Mouse (Mus musculus) limb, embryonic 10.5 days (tissue): ENCODE data around the gene Hpcal1. TPM values are rescaled to one million over a fixed set of nuclear protein-coding genes. Genes with fewer than 3 reads are reported as not detected.

Source experiments
- DNase-seq: peaks from one replicate; pipeline ENCODE4 v3.0.0-alpha.2; 2017; ENCODE audit warnings: low spot score
- H3K27ac ChIP-seq: fragments of 300-500 bp; sonication (generic); 2 replicates; pipeline ENCODE4 v1.5.1; 2016; ENCODE audit warnings: mild to moderate bottlenecking
- H3K27me3 ChIP-seq: fragments of 300-500 bp; sonication (generic); 2 replicates; pipeline ENCODE4 v1.6.1; 2016; ENCODE audit warnings: low read depth, mild to moderate bottlenecking; ENCODE audit not compliant: poor library complexity, severe bottlenecking
- H3K36me3 ChIP-seq: fragments of 300-500 bp; sonication (generic); 2 replicates; pipeline ENCODE4 v1.6.1; 2016; ENCODE audit warnings: mild to moderate bottlenecking, moderate library complexity
- H3K4me1 ChIP-seq: fragments of 300-500 bp; sonication (generic); 2 replicates; pipeline ENCODE4 v1.6.1; 2016
- H3K4me3 ChIP-seq: fragments of 300-500 bp; sonication (generic); 2 replicates; pipeline ENCODE4 v1.5.1; 2016; ENCODE audit warnings: mild to moderate bottlenecking, moderate library complexity
- H3K9me3 ChIP-seq: fragments of 300-500 bp; sonication (generic); replicated peaks from 2 replicates; pipeline ENCODE4 v1.6.1; 2016; ENCODE audit warnings: mild to moderate bottlenecking
- WGBS: fragments of 180-500 bp; shearing (Covaris S2); methylation state at CpG from one replicate; pipeline ENCODE4 v1.1.7; 2016; 5-methylcytosine and 5-hydroxymethylcytosine counted together
- polyA plus RNA-seq: library from polyadenylated mRNA; unstranded; fragments of >200 nt; fragmentation: Nextera tagmentation; extraction: Ambion mirVana; gene quantifications from 2 replicates; pipeline ENCODE4 v1.2.1, GENCODE M21; 2016

The Hpcal1 gene
- polyA plus RNA-seq, 1 experiment from 2014 or later, result 34.2 TPM

DNA sequence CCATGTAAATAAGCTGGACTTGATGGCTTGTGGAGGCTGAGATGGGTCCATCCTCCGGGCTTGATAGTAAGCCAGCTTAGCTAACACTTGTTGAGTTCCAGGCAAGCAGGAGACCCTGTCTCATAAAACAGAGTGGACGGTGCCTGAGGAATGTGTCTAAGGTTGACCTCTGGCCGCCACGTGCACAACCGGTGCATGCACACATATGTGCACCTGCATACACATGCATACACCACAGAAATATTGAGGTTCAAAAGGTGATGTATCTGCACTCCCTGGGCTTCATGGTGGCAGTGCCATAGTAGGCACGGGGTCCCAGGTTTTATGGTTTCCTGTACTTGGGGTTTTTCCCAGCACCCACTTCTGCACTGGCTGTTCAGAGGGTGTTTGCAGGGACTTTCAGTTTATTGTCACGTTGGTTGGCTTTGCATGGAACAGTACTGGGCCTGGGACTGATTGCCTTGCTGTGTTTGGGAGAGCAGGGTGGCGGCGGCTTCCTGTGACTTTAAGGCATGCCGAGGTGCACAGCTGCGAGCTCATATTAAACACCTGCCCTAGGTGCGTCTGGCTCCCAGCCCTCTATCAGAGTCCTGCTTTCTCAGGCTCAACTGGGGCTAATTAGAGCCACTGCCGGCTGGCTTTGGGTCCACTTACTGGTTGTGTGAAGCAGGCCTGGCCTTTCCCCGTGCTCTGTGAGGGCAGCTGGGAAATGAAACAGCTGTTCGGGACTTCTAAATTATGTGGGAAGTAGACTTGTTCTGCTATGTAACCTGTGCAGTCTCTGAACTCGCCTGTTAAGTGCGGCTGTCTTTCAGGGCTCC, 19.5 kb downstream of the Hpcal1 start:
- Histone ChIP-seq H3K27ac (peak overlapping the region; percentile 75), H3K9me3 (no peaks in the 10 kb centered on the region), H3K27me3 (no peaks in the 10 kb centered on the region), H3K4me1 (peaks cover 63% of the 10 kb centered on the region), H3K36me3 (no peaks in the 10 kb centered on the region), H3K4me3 (peak overlapping the region; percentile 28)
- DNase-seq, result peak; percentile 83
- WGBS, result 29% methylated on average over 17 of the region's 17 CpGs

DNA sequence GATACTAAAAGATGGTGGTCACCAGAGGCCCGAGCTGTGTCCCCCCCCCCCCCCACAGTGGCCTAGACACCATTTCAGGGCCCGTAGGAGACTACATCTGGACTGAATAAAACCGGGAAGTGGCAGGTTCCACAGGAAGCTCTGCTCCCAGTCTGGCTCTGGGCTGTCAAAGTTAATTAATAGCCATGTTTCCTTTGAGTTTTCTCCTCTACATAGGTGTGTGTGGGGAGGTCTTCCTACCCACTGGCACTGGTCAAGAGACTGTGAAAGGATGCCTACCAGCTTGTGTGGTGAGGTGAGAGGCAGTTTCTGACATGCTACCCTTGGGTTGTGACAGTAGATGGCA, 20.1 kb downstream of the Hpcal1 start:
- Histone ChIP-seq H3K9me3 (no peaks in the 10 kb centered on the region), H3K27me3 (no peaks in the 10 kb centered on the region), H3K4me1 (peaks cover 63% of the 10 kb centered on the region), H3K36me3 (no peaks in the 10 kb centered on the region), H3K27ac (peak overlapping the region; percentile 75), H3K4me3 (peak overlapping the region; percentile 28)
- DNase-seq, result no peak
- 5% methylated on average over 3 of the region's 3 CpGs for WGBS

DNA sequence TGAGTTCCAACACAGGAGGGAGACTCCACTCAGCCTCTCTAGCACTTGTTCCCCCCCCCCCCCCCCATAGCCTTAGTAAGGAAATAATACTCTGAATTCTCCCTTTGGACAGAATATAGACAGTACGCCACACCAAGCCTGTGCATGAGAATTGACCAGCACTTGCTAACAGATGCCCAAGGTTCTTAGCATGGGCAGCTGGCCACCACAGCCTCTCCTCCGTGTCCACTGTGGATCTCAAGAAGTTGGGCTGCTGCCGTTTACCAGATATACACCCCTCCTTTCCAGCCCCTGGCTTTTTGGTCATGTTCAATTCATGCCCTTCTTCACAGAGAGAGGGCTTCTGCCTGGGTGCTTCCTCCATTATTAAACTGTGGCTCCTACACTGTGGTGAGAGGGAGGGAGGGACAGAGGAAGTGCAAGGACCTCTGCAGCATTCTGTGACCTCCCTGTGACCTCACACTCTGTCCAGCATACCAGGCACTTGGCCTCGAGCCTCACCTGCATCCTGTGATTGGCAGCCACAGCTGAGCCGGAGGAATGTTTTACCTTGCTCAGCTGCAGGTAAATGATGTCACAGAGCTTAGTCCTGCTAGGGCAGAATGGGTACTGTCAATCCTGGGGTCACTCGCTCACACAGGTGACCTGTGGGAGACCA, 21.2 kb downstream of the Hpcal1 start:
- 57% methylated on average over 6 of the region's 6 CpGs for WGBS
- peak overlapping the region; percentile 75 for H3K27ac ChIP-seq
- H3K4me1 ChIP-seq, result peaks cover 63% of the 10 kb centered on the region
- DNase-seq, result no peak
- H3K27me3 ChIP-seq, result no peaks in the 10 kb centered on the region
- no peak overlapping the region for H3K4me3 ChIP-seq
- H3K36me3 ChIP-seq, result no peaks in the 10 kb centered on the region
- H3K9me3 ChIP-seq, result no peaks in the 10 kb centered on the region

DNA sequence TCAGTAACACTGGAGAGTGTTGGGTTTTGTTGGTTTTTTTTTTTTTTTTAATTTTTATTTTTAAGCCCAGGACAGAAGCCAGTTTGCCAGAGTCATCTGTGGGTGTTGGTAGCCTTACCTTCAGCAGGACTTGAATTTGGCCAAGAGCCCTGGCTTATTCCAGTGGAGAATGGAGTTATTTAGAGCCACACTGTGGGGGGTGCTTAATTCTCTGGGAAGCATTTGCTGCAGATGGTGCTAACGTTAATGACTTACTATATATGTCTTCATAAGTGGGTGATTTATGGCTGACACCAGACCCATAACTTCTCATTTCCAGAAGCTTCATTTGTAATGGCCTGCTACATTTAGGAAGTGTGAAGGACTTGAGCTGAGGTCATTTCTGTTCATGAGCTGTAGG, 21.9 kb downstream of the Hpcal1 start:
- Histone ChIP-seq H3K36me3 (no peaks in the 10 kb centered on the region), H3K4me1 (peaks cover 63% of the 10 kb centered on the region), H3K27me3 (no peaks in the 10 kb centered on the region), H3K27ac (no peak overlapping the region), H3K4me3 (no peak overlapping the region), H3K9me3 (no peaks in the 10 kb centered on the region)
- no peak for DNase-seq
- whole genome bisulfite sequencing, result 11% methylated on average over 1 of the region's 1 CpGs

DNA sequence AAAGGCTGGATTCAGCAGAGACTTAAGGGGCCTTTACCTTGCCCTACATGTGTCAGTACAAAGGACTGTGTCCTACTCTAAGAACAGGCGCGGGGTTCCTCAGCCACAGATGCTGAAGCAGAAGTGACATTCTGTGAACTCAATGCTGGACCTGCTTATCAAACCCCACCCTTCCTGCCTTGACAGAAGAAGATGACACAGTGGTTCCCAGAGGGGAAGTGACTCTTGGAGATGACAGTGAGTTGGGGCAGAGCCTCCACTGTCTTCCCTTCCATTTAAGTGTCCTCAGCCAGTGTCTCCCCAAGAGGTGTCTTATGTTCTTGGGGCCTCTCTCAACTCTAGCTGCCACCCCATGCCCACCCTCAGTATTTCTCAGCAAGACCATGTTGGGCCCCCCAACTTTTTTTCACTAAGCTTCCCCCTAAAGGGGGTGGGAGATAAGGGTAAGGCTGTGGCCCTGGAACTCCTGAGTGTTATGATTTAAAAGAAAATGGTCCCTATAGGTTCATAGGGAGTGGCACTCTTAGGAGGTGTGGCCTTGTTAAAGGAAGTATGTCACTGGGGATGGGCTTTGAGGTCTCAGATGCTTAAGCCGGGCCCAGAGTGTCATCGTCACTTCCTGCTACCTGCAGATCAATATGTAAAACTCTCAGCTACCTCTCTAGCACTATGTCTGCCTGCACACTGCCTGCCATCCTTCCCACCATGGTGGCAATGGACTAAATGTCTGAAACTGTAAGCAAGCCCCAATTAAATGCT, 25.2 kb downstream of the Hpcal1 start:
- H3K4me1 ChIP-seq, result peaks cover 36% of the 10 kb centered on the region
- H3K36me3 ChIP-seq, result 0 out of 2 replicates have a peak, but pooled peaks cover 2% of the 10 kb centered on the region
- no peaks in the 10 kb centered on the region for H3K9me3 ChIP-seq
- no peak overlapping the region for H3K27ac ChIP-seq
- H3K4me3 ChIP-seq, result no peak overlapping the region
- WGBS, result 96% methylated on average over 4 of the region's 4 CpGs
- DNase-seq, result no peak
- H3K27me3 ChIP-seq, result no peaks in the 10 kb centered on the region

DNA sequence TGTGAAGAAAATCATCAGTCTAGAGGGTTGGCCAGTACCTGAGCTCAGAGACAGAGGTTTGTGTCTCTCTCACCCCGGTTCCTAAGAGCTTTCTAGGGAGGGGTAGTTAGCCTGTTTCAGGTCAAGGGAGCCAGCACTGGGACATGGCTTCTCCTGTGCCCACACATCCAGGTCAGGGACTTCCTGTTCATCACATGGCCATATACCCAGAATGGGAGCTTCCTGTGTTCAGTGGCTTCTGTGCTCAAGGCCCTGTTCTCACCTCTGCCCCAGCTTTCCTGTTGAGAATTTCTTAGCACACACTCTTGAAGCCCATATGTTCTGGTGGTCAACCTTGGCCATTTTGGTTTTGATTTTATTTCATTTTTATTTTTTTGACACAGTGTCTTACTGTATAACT, 26.6 kb downstream of the Hpcal1 start:
- Histone ChIP-seq H3K27me3 (no peaks in the 10 kb centered on the region), H3K27ac (no peak overlapping the region), H3K4me3 (no peak overlapping the region), H3K9me3 (no peaks in the 10 kb centered on the region), H3K4me1 (peaks cover 22% of the 10 kb centered on the region), H3K36me3 (0 out of 2 replicates have a peak, but pooled peaks cover 2% of the 10 kb centered on the region)
- 97% methylated on average over 1 of the region's 1 CpGs for WGBS
- DNase-seq, result no peak

DNA sequence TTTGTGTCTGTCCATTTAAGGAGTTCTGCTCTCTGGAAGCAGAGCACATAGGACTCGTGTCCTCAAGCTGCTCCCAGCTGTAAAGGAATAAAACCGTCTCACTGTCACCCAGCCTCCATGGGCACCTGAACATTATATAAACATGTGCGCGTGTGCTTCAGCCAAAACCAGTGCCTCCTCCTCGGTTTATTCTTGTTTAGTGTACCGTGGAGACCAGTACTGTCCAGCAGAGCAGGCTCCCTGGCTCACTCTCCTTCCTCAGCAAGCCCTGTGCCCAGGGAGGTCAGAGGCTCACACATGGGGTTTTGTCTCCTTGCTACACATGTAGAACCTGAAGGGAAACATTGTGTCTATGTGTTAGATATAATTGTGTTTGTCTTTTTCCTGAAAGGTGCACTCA, 27.5 kb downstream of the Hpcal1 start:
- peaks cover 19% of the 10 kb centered on the region for H3K4me1 ChIP-seq
- no peak overlapping the region for H3K27ac ChIP-seq
- 0 out of 2 replicates have a peak, but pooled peaks cover 2% of the 10 kb centered on the region for H3K36me3 ChIP-seq
- 75% methylated on average over 6 of the region's 6 CpGs for WGBS
- DNase-seq, result no peak
- H3K4me3 ChIP-seq, result no peak overlapping the region
- H3K9me3 ChIP-seq, result no peaks in the 10 kb centered on the region
- no peaks in the 10 kb centered on the region for H3K27me3 ChIP-seq

DNA sequence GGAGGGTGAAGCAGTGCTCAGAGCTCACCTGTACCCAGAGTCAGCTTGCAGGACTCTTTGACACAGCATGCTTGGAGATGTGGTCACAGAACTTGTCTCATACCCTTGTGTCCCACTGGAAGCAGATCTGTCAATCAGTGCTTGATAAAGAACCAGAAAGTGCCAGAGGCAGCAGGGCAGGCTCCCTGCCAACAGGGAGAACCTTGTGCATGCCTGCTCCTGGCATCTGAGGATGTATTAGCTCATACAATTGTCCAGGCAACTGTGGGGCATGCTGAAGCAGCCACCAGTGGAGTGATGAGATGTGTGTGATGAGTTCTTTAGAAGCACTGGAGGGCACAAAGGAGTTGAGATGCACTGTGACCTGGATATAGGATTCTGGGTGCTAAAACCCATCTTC, 30.4 kb downstream of the Hpcal1 start:
- no peaks in the 10 kb centered on the region for H3K27me3 ChIP-seq
- peaks cover 31% of the 10 kb centered on the region for H3K4me1 ChIP-seq
- DNase-seq, result no peak
- 0 out of 2 replicates have a peak, but pooled peaks cover 2% of the 10 kb centered on the region for H3K36me3 ChIP-seq
- no peak overlapping the region for H3K4me3 ChIP-seq
- no peak overlapping the region for H3K27ac ChIP-seq
- H3K9me3 ChIP-seq, result no peaks in the 10 kb centered on the region

DNA sequence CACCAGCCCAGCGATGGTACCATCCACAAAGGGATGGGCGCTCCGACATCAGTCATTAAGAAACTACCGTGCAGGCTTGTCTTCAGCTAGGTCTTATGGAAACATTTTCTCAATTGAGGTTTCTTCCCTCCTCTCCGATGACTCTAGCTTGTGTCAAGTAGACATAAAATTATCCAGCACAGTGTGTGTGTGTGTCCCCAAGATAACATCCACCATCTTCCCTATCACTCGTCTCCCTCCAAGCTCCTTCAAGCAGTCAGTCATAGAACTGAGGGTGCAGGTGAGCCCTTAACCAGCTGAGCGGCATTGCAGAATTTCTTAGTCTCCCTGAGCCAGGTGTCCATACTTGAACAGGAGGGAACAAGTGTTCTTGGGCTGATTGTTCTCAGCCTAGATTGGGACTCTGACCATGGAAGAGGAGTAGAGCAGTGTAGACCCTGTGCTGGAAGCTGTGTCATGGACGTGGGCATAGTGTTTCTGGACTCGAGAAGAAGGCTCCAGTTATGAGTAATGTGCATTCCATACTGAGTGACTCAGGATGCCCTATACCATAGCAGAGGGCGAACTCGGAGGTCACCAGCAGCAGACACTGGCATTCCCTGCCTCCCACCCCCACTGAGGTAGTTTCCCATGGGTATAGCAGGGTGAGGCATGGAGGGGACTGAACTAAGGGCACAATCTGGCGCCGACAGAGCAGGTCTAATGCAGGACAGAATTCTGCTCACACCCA, 32.0 kb downstream of the Hpcal1 start:
- Histone ChIP-seq H3K36me3 (0 out of 2 replicates have a peak, but pooled peaks cover 2% of the 10 kb centered on the region), H3K27me3 (no peaks in the 10 kb centered on the region), H3K4me3 (no peak overlapping the region), H3K27ac (peak overlapping the region; percentile 32; the same call in 1 of the 2 replicates), H3K4me1 (peaks cover 44% of the 10 kb centered on the region), H3K9me3 (no peaks in the 10 kb centered on the region)
- 91% methylated on average over 13 of the region's 13 CpGs for WGBS
- DNase-seq, result no peak

DNA sequence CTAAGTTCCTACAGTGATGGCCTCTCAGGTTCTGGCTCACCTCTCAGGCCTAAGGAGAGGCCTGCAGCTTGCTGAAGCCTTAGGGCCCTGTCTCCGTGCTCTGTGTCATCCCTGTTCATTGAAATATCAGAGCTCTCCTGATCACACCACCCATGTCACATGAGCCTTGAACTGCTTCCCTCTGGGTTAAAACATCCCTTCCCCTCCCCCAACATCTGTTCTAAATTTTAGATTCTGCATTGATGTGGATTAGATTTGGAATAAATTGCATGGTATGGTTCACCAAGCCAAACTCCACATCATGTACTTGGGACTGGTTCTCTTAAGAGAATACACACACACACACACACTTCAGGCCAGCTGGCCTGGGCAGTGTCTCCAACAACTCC, 32.5 kb downstream of the Hpcal1 start:
- Histone ChIP-seq H3K4me1 (peaks cover 50% of the 10 kb centered on the region), H3K27me3 (no peaks in the 10 kb centered on the region), H3K9me3 (no peaks in the 10 kb centered on the region), H3K4me3 (no peak overlapping the region), H3K27ac (peak overlapping the region; percentile 32; the same call in 1 of the 2 replicates), H3K36me3 (0 out of 2 replicates have a peak, but pooled peaks cover 2% of the 10 kb centered on the region)
- WGBS, result 91% methylated on average over 1 of the region's 1 CpGs
- no peak for DNase-seq

DNA sequence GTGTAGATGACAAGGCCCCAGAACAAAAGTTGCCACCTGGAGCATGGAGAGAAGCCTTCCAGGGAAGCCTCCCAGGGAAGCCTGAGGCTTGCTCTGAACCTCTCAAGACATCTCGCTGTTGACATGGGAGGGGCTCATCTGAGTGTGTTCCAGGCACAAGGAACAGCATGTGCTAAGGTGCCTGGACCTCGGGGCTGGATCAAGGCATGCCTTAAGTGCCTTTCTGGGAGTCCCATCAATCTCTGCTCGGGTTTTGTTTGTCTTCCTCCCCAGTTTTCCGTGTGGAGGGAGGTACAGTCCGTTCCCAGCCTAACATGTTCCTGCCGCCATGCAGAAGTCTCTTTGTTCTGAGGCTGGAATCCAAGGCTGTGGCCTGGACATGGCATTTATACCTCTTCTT, 33.3 kb downstream of the Hpcal1 start:
- no peak for DNase-seq
- peak overlapping the region; percentile 72 for H3K27ac ChIP-seq
- 59% methylated on average over 6 of the region's 6 CpGs for WGBS
- H3K36me3 ChIP-seq, result 0 out of 2 replicates have a peak, but pooled peaks cover 2% of the 10 kb centered on the region
- no peak overlapping the region for H3K4me3 ChIP-seq
- no peaks in the 10 kb centered on the region for H3K27me3 ChIP-seq
- peaks cover 55% of the 10 kb centered on the region for H3K4me1 ChIP-seq
- H3K9me3 ChIP-seq, result no peaks in the 10 kb centered on the region

DNA sequence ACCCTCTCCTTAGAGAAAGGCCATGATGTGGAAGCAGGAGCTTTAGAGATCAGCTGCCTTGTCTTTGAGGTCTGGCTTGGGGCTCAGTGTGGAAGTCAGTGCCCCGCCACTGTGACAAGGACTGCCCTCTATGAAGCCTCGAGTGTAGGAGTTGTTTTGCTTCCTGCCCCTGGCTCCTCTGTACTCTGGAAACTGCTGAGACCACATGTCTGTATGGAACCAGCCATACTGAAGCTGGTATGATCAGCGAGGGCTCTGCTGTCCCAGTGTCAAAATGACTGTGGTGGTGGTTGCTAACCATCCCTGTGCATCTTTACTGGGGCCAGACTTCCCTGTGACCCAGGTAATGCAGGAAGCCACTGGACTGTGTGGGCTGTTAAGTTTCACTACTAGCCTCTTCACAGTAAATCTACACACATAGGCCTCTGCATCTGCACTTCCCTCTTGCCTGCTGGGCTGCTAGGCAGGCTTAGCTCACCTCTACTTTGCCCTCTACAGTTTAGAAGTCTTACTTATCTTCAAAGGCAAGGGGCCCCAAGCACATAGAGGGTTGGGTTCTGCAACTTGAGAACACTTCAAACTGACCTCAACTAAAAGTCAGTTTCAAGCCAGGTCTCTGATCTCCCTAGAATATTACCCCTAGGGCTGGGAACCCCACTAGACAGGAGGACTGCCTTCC, 33.9 kb downstream of the Hpcal1 start:
- Histone ChIP-seq H3K27ac (peak overlapping the region; percentile 72), H3K4me1 (peaks cover 55% of the 10 kb centered on the region), H3K36me3 (0 out of 2 replicates have a peak, but pooled peaks cover 2% of the 10 kb centered on the region), H3K4me3 (no peak overlapping the region), H3K9me3 (no peaks in the 10 kb centered on the region), H3K27me3 (no peaks in the 10 kb centered on the region)
- 63% methylated on average over 3 of the region's 3 CpGs for WGBS
- no peak for DNase-seq
